Mouse (Mus musculus) C2C12 (cell line): Measurements from ENCODE around the gene Abhd10. TPM values are rescaled to one million over a fixed set of nuclear protein-coding genes. Genes with fewer than 3 reads are reported as not detected.

Source experiments
- H3K27me3 ChIP-seq: one replicate; pipeline ENCODE4 v1.6.1; 2011; ENCODE audit not compliant: control insufficient read depth, insufficient read depth, insufficient read length
- H3K36me3 ChIP-seq: one replicate; pipeline ENCODE4 v1.6.1; 2011; ENCODE audit not compliant: control insufficient read depth, insufficient read depth
- H3K4me3 ChIP-seq: one replicate; pipeline ENCODE4 v1.5.1; 2011; ENCODE audit warnings: mild to moderate bottlenecking, control low read depth; ENCODE audit not compliant: poor library complexity, insufficient read depth, severe bottlenecking
- H3K79me2 ChIP-seq: one replicate; pipeline ENCODE4 v1.6.1; 2011; ENCODE audit not compliant: control insufficient read depth, insufficient read depth
- H3K79me3 ChIP-seq: one replicate; pipeline ENCODE4 v1.6.1; 2011; ENCODE audit warnings: low read depth, control low read depth
- H3ac ChIP-seq: one replicate; pipeline ENCODE3; 2011; ENCODE audit warnings: low read depth; ENCODE audit not compliant: control insufficient read depth, insufficient read length
- CEBPB ChIP-seq: IDR thresholded peaks from one replicate; pipeline ENCODE4 v1.6.1; 2011; ENCODE audit warnings: low read depth, mild to moderate bottlenecking, control low read depth, moderate library complexity
- CTCF ChIP-seq: IDR thresholded peaks from one replicate; pipeline ENCODE4 v1.5.1; 2011; ENCODE audit not compliant: control insufficient read depth, insufficient read depth, insufficient read length
- FOSL1 ChIP-seq: IDR thresholded peaks from one replicate; pipeline ENCODE4 v1.8.0; 2011; ENCODE audit warnings: mild to moderate bottlenecking, low read length; ENCODE audit not compliant: poor library complexity, insufficient read depth, severe bottlenecking
- MAX ChIP-seq: IDR thresholded peaks from one replicate; pipeline ENCODE4 v1.6.1; 2011; ENCODE audit warnings: mild to moderate bottlenecking, control low read depth
- MYOD1 ChIP-seq: IDR thresholded peaks from one replicate; pipeline ENCODE4 v1.6.1; 2011; ENCODE audit warnings: low read depth; ENCODE audit not compliant: control insufficient read depth, insufficient read length
- MYOG ChIP-seq: IDR thresholded peaks from one replicate; pipeline ENCODE4 v1.6.1; 2011; ENCODE audit not compliant: control insufficient read depth, insufficient read length; ENCODE audit errors: extremely low read depth
- USF1 ChIP-seq: IDR thresholded peaks from one replicate; pipeline ENCODE4 v1.6.1; 2011; ENCODE audit warnings: low read depth, mild to moderate bottlenecking, control low read depth, moderate library complexity
- polyA plus RNA-seq: library from polyadenylated mRNA; unstranded; fragments of >200 nt; fragmentation: generic; extraction: Trizol; gene quantifications from one replicate; pipeline ENCODE4 v1.2.1, GENCODE M21; 2012; ENCODE audit warnings: missing spikeins

Gene Abhd10
- polyA plus RNA-seq, 1 experiment: 7.6 TPM

GRCm38 (mm10) chr16:45774813-45775212 is 32.1 kb upstream of the Abhd10 start:
- no peak for TF ChIP-seq USF1
- no peak for TF ChIP-seq MYOD1
- TF ChIP-seq CTCF: no peak
- no peak for TF ChIP-seq FOSL1
- no peak for TF ChIP-seq MAX

GRCm38 (mm10) chr16:45770914-45771313 is 28.2 kb upstream of the Abhd10 start:
- TF ChIP-seq CTCF (no peak), MAX (no peak), CEBPB (no peak), MYOD1 (no peak), USF1 (no peak), MYOG (no peak), FOSL1 (no peak)
- no peaks in the 10 kb centered on the region for H3K79me2 ChIP-seq
- H3K4me3 ChIP-seq: no peak overlapping the region
- H3ac ChIP-seq: no peak overlapping the region
- peaks cover 96% of the 10 kb centered on the region for H3K36me3 ChIP-seq
- no peaks in the 10 kb centered on the region for H3K27me3 ChIP-seq
- no peaks in the 10 kb centered on the region for H3K79me3 ChIP-seq

More at GRCm38 (mm10) chr16:45774813-45775212, 32.1 kb upstream of the Abhd10 start:
- Histone ChIP-seq H3K4me3 (no peak overlapping the region), H3ac (no peak overlapping the region), H3K36me3 (peaks cover 90% of the 10 kb centered on the region), H3K79me3 (no peaks in the 10 kb centered on the region), H3K27me3 (no peaks in the 10 kb centered on the region), H3K79me2 (no peaks in the 10 kb centered on the region)

GRCm38 (mm10) chr16:45767853-45768640 is 25.3 kb upstream of the Abhd10 start:
- Histone ChIP-seq H3K79me2 (no peaks in the 10 kb centered on the region), H3ac (no peak overlapping the region), H3K27me3 (no peaks in the 10 kb centered on the region), H3K4me3 (no peak overlapping the region), H3K79me3 (no peaks in the 10 kb centered on the region), H3K36me3 (peaks cover 93% of the 10 kb centered on the region)
- TF ChIP-seq MYOD1 (no peak), USF1 (no peak), FOSL1 (no peak), MAX (no peak), MYOG (no peak), CEBPB (no peak), CTCF (no peak)

- no peaks in the 10 kb centered on the region for H3K79me3 ChIP-seq
- no peak for TF ChIP-seq CTCF
- no peak for TF ChIP-seq MAX
- TF ChIP-seq USF1: no peak
- TF ChIP-seq CEBPB: no peak
- TF ChIP-seq MYOD1: no peak
- no peak for TF ChIP-seq MYOG
- TF ChIP-seq FOSL1: no peak
- peaks cover 90% of the 10 kb centered on the region for H3K36me3 ChIP-seq
- no peak overlapping the region for H3K4me3 ChIP-seq
- H3K27me3 ChIP-seq: no peaks in the 10 kb centered on the region
- no peaks in the 10 kb centered on the region for H3K79me2 ChIP-seq
- no peak overlapping the region for H3ac ChIP-seq
Measured at GRCm38 (mm10) chr16:45767434-45767833, 24.7 kb upstream of the Abhd10 start.

- TF ChIP-seq MYOD1 (no peak), MYOG (no peak), FOSL1 (no peak), USF1 (no peak), CEBPB (no peak), CTCF (no peak), MAX (no peak)
- Histone ChIP-seq H3K79me3 (no peaks in the 10 kb centered on the region), H3K4me3 (no peak overlapping the region), H3K36me3 (peaks cover 84% of the 10 kb centered on the region), H3ac (no peak overlapping the region), H3K27me3 (no peaks in the 10 kb centered on the region), H3K79me2 (no peaks in the 10 kb centered on the region)
Measured at GRCm38 (mm10) chr16:45765801-45766494, 23.2 kb upstream of the Abhd10 start.
